Mouse (Mus musculus): ENCODE measurements around the gene Prim1. TPM values are rescaled to one million over a fixed set of nuclear protein-coding genes. Genes with fewer than 3 reads are reported as not detected.
"Not testable (repeated sequence)": the region's sequence is repeated elsewhere in the genome, so short reads cannot be mapped to it uniquely, and the experiment has no call there.

Gene Prim1
- total RNA-seq, 2 experiments from 2014 or later: 1.6 to 2.7 TPM

GRCm38 (mm10) chr10:128036746-128037425, 21.9 kb downstream of the Prim1 start:
- peak; percentile 49 to 56 for DNase-seq
- intact Hi-C loops (cut with DNase I): no loop called here

- DNase-seq: no peak
- intact Hi-C loops (cut with DNase I): no loop called here
Observed at GRCm38 (mm10) chr10:128037921-128038320, 23.0 kb downstream of the Prim1 start.

GRCm38 (mm10) chr10:128039167-128039566, 24.2 kb downstream of the Prim1 start:
- intact Hi-C loops (cut with DNase I): no loop called here
- no peak for DNase-seq

GRCm38 (mm10) chr10:128039858-128040257, 24.9 kb downstream of the Prim1 start:
- intact Hi-C loops (cut with DNase I): no loop called here
- no peak for DNase-seq

DNA sequence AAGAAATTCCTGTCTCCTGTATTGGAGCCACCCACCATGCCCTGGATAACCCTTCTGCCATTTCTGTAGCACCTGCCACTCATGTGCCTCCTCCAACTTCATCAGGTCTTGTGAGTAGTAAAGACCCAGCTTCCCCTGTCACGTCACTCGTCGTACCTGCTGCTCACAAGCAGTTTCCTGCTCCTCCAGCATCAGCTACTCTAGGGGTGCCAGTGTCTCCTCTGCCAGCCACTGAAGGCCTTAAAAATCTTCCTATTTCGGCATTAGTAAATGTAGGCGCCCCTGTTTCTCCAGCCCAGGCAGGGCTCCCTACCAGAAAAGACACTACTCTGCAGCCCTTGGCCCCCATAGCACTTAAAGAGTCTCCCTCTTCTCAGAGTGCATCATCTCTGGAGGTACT, 25.3 kb downstream of the Prim1 start:
- no peak for DNase-seq
- intact Hi-C loops (cut with DNase I): no loop called here

GRCm38 (mm10) chr10:128041636-128042035, 26.7 kb downstream of the Prim1 start:
- intact Hi-C loops (cut with DNase I): no loop called here
- DNase-seq: no peak

DNA sequence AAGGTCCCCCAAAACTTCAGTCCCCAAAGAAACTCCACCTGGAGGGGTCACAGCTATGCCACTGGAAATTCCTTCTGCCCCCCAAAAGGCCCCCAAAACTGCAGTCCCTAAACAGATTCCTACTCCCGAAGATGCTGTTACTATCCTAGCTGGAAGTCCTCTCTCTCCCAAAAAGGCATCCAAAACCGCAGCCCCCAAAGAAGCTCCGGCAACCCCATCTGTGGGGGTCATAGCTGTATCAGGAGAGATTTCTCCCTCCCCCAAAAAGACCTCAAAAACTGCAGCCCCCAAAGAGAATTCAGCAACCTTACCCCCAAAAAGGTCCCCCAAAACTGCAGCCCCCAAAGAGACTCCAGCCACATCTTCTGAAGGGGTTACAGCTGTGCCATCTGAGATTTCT, 27.5 kb downstream of the Prim1 start:
- intact Hi-C loops (cut with DNase I): no loop called here
- DNase-seq: no peak

DNA sequence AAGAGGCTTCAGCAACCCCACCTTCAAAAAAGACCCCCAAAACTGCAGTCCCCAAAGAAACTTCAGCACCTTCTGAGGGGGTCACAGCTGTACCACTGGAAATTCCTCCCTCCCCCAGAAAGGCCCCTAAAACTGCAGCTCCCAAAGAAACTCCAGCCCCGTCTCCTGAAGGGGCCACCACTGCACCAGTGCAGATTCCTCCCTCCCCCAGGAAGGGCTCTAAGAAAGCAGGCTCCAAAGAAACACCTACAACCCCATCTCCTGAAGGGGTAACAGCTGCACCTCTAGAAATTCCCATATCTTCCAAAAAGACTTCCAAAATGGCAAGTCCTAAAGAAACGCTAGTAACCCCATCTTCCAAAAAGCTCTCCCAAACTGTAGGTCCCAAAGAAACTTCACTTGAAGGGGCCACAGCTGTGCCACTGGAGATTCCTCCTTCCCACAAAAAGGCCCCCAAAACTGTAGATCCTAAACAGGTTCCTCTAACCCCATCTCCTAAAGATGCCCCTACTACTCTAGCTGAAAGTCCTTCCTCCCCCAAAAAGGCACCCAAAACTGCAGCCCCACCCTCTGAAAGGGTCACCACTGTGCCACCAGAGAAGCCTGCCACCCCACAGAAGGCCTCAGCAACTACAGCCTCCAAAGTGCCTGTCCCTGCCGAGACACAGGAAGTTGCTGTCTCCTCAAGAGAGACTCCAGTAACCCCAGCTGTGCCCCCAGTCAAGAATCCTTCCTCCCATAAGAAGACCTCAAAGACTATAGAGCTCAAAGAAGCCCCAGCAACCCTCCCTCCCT, 28.3 kb downstream of the Prim1 start:
- no peak for DNase-seq
- intact Hi-C loops (cut with DNase I): no loop called here

DNA sequence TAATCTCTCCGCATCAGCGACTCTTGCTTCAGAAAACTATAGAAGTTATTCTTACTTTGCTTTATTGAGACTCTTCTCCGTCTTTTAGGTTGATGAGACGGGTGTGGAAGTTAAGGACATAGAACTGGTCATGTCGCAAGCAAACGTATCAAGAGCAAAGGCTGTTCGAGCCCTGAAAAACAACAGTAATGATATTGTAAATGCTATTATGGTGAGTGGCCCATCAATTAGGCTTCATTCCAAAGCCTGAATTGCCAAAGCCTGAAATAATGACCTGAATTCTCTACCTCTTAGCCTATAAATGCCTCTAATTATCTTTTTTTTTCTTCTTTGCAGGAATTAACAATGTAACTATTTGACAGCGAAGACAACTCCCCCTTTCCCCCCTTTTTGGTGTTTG, 33.2 kb downstream of the Prim1 start:
- DNase-seq: no peak
- intact Hi-C loops (cut with DNase I): no loop called here

- intact Hi-C loops (cut with DNase I): no loop called here
Observed at GRCm38 (mm10) chr10:128049741-128050140, 34.8 kb downstream of the Prim1 start.

GRCm38 (mm10) chr10:128050355-128050754, 35.4 kb downstream of the Prim1 start:
- intact Hi-C loops (cut with DNase I): no loop called here
- no peak for DNase-seq

More at GRCm38 (mm10) chr10:128049741-128050140, 34.8 kb downstream of the Prim1 start:
- no peak for DNase-seq

DNA sequence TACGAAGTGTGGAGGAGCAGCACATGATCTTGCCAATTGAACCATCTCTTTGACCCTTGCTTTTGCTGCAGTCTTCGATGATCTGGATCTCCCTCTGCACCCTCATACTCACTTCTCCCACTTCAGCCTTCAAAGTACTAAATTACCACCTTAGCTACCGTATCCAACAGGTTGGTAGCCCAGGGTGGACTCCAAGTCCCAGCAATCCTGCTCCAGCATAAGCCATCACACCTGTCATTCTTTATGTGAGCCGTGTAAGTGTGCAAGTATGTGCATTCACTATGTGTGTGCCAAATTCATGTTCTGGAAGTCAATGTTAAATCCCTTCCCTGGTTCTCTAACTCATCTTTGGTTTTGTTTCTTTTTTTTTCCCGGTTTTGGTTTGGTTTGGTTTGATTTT, 36.6 kb downstream of the Prim1 start:
- intact Hi-C loops (cut with DNase I): no loop called here
- no peak for DNase-seq

- intact Hi-C loops (cut with DNase I); DNase-seq: not testable (repeated sequence)
Observed at GRCm38 (mm10) chr10:128052136-128052535, 37.2 kb downstream of the Prim1 start.

GRCm38 (mm10) chr10:128053001-128053400, 38.0 kb downstream of the Prim1 start:
- DNase-seq: no peak
- intact Hi-C loops (cut with DNase I): no loop called here

DNA sequence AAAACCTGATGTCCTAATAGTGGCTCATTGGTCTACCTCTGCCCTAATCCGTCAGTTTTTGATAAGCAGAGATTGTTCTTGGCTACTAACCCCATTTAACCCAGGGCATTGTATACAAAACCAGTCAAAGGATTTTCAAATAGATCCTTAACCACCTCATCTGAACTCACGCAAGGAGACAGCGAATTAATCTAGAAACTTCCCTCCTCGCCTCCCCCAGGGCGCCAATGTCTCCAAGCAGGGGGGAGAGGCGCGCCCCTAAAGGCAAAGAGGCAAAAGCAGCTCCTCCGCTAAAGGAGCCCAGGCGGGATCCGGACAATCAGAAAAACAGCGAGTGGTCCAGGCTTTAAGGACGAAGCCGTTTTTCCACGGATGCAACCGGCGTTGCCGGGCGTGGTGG, 43.2 kb downstream of the Prim1 start:
- DNase-seq: no peak
- intact Hi-C loops (cut with DNase I): loop anchor here (1.0 kb wide), 1 partner anchor 23 kb away; the partner anchor contains the start of gene Naca

GRCm38 (mm10) chr10:128058601-128059151, 43.7 kb downstream of the Prim1 start, which contains the start of gene Ptges3:
Gene Ptges3 (plus strand): TSS chr10:128058954.
- intact Hi-C loops (cut with DNase I): loop anchor here (1.0 kb wide), 1 partner anchor 23 kb away; the partner anchor contains the start of gene Naca
- peak; percentile 98 for DNase-seq

DNA sequence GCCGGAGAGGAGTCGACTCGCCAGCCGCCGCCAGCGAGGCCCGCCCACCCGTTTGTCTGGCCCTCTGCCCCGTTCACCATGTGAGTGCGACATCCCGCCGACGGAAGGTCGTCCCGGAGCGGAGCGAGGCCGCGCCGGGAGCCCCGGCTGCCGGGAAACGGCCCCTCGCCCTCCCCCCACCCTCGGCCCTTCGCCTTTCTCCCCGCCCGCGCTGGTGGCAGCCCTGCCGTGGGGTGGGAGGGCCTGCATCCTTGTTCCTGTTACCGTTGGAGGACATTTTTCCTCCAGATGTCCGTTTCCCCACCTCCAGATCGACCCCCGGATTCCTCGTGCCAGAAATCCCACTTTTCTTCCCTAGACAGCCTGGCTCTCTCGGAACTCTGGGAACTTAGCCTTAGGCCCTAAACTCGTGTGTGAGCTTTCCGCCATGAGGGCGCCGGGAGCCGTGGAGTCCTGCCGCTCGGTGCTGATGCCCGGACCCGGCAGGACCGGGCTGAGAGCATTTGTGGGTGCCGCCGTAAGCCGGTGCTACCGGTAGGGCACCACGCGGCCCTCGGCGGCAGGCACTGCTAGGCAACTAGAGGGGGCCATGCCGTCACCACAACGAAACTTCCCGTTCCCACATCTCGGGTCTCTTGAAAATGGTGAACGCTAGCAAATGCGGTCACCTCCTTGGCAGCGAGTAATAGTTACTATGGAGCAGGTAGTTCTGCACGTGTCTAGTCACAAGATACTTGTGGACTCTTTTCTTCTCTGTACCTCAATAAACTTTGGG, 44.4 kb downstream of the Prim1 start:
- peak in 1 of 2 experiments; percentile 47 for DNase-seq
- intact Hi-C loops (cut with DNase I): no loop called here

DNA sequence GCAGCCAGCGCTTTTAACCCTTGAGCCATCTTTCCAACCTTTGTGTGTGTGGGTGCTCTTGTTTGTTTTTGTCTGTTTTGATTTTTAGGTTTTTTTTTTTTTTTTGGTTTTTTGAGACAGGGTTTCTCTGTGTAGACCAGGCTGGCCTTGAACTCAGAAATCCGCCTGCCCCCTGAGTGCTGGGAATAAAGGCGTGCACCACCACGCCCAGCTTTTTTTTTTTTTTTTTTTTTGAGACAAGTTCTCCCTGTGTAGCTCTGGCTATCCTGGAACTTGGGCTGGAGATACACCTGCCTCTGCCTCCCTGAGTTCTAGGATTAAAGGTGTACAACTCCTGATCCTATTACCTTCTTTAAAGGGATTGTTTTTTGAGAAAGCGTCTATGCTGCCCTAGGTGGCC, 46.1 kb downstream of the Prim1 start:
- intact Hi-C loops (cut with DNase I): no loop called here
- no peak for DNase-seq

DNA sequence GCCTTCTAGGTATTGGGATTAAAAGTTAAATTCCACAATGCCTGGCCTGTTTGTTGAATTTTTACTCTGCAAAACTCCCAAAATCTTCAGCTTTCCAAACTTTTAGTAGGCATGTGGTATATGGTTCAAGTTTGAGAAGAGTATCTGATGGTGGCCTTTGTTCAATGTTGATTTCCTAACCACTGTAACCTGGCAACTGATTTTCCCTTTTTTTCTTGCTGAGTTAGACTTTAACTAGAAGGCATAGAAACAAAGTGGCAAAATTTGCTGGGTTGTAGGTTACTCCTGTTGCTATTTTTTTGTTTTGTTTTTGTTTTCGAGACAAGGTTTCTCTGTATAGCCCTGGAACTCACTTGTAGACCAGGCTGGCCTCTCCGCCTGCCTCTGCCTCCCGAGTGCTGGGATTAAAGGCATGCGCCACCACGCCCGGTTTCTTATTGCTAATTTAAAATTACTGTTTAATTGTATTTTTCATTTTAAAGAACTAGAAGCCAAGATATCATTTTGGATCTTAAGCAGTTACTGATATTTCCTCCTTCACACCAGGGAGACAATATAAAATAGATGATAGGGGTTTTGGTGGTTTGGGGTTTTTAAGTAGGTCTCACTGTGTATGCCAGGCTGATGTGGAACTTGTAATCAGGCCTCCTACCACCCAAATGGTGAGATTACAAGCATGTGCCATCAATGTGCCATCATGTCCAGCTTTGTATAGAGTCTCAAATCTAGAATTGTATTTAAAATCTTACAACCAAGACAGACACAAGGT, 47.4 kb downstream of the Prim1 start:
- DNase-seq: no peak
- intact Hi-C loops (cut with DNase I): loop anchor here (2.0 kb wide), 1 partner anchor 16 kb away; no protein-coding TSS in a partner anchor

GRCm38 (mm10) chr10:128066072-128066471, 51.1 kb downstream of the Prim1 start:
- intact Hi-C loops (cut with DNase I): no loop called here
- no peak for DNase-seq
